In the genomic region with DNA sequence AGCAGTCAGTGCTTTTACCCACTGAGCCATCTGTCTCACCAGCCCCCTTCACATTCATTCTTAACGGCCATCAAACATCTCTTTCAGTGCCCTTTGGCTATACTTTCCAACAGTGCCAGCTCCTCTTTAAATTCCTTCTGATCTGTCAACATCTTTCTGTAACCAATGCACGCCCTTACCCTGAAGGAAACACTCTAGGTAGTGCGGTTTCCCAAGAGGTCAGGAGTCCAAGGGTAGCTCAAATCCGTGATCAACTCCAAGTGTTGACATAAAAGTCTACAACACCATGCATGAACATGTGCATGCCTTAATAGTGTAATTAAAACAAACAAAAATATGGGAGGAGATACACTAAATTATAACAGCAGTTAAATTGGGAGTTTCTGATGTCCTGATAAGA, we compare ENCODE assay signal across 30 mouse cellular contexts. TPM values are rescaled to one million over a fixed set of nuclear protein-coding genes. Genes with fewer than 3 reads are reported as not detected.
DNase-seq lines count a peak whose midpoint lies in the region; ATAC-seq and TF ChIP-seq lines count a peak whose summit lies in the region.
"Had no signal": no experiment of that assay in that cellular context is flagged by ENCODE, and none has a peak within 500 bp of the region (broad histone marks: within the 10 kb centered on the region; RNA-seq: fewer than 3 reads in every experiment).

No protein-coding gene starts in this region.

- TF ChIP-seq CTCF in gastrocnemius, adult 2 months (IDR thresholded peaks at IDR 0.05) = no peak

- H3K9ac ChIP-seq in heart, embryonic 16.5 days (ENCODE audit: low read length) = no peak overlapping the region
- H3K9ac ChIP-seq: forebrain, embryonic 13.5 days; hindbrain, embryonic 15.5 days; liver, embryonic 14.5 days; lung, embryonic 15.5 days; stomach, embryonic 15.5 days had no signal

- no peak overlapping the region for H3K4me2 ChIP-seq in heart, embryonic 16.5 days (ENCODE audit: low read depth, low read length)
- H3K4me2 ChIP-seq: forebrain, embryonic 13.5 days; hindbrain, embryonic 15.5 days; lung, embryonic 15.5 days; midbrain, embryonic 11.5 days; stomach, embryonic 15.5 days had no signal

- no peaks in the 10 kb centered on the region for H3K36me3 ChIP-seq in heart, embryonic 16.5 days (ENCODE audit: control insufficient read depth, insufficient read depth)
- no peaks in the 10 kb centered on the region for H3K36me3 ChIP-seq in heart, embryonic 10.5 days
- H3K36me3 ChIP-seq: hindbrain, embryonic 15.5 days; lung, embryonic 15.5 days; stomach, embryonic 15.5 days had no signal

- H3K4me3 ChIP-seq in gastrocnemius, adult 2 months = no peak overlapping the region
- no peak overlapping the region for H3K4me3 ChIP-seq in heart, embryonic 16.5 days (ENCODE audit: low read length)
- H3K4me3 ChIP-seq in heart, embryonic 10.5 days = no peak overlapping the region
- H3K4me3 ChIP-seq: forebrain, embryonic 13.5 days; hindbrain, embryonic 10.5 days; hindbrain, embryonic 15.5 days; lung, embryonic 15.5 days; stomach, embryonic 15.5 days had no signal

- intact Hi-C loops in gastrocnemius, adult 2 months (cut with DNase I) = loop anchor here (2.0 to 10.0 kb wide), 3 partner anchors 14 to 436 kb away; no protein-coding TSS in a partner anchor

- WGBS in heart, embryonic 16.5 days = 37% methylated on average over 4 of the region's 4 CpGs
- WGBS in heart, embryonic 10.5 days = 64% methylated on average over 4 of the region's 4 CpGs

- ATAC-seq in heart, embryonic 16.5 days (replicated peaks; ENCODE audit: extremely low read depth, insufficient read depth, low FRiP score) = no peak
- ATAC-seq: forebrain, embryonic 13.5 days; inflammation-experienced regulatory T-cells, adult 6 months; midbrain, embryonic 16.5 days had no signal

- peaks cover 25% of the 10 kb centered on the region for H3K4me1 ChIP-seq in heart, embryonic 16.5 days (ENCODE audit: control insufficient read depth, insufficient read depth, low read length)
- H3K4me1 ChIP-seq in heart, embryonic 10.5 days = peaks cover 29% of the 10 kb centered on the region
- H3K4me1 ChIP-seq: lung, embryonic 15.5 days had no signal

- H3K27me3 ChIP-seq in heart, embryonic 16.5 days (ENCODE audit: control insufficient read depth, insufficient read depth, low read length) = no peaks in the 10 kb centered on the region
- no peaks in the 10 kb centered on the region for H3K27me3 ChIP-seq in heart, embryonic 10.5 days (ENCODE audit: insufficient read depth, poor library complexity, severe bottlenecking)
- H3K27me3 ChIP-seq: CH12.LX; forebrain, embryonic 13.5 days; hindbrain, embryonic 15.5 days; lung, embryonic 15.5 days; stomach, embryonic 15.5 days had no signal

- H3K9me3 ChIP-seq in heart, embryonic 16.5 days (replicated peaks; ENCODE audit: control insufficient read depth, low read length) = no peaks in the 10 kb centered on the region
- no peaks in the 10 kb centered on the region for H3K9me3 ChIP-seq in heart, embryonic 10.5 days
- H3K9me3 ChIP-seq: forebrain, embryonic 13.5 days; hindbrain, embryonic 10.5 days; hindbrain, embryonic 15.5 days; lung, embryonic 15.5 days; stomach, embryonic 15.5 days had no signal

- DNase-seq in gastrocnemius, adult 2 months = no peak
- no peak for DNase-seq in gastrocnemius, postnatal 10 days
- DNase-seq in heart, embryonic 10.5 days (ENCODE audit: low spot score) = no peak
- peak; percentile 51 for DNase-seq in lung, postnatal 25 days (ENCODE audit: low spot score)
- DNase-seq in lung, postnatal 14 days = no peak
- peak; percentile 60 for DNase-seq in yolk sac, embryonic 10.5 days (ENCODE audit: low spot score)
- no peak for DNase-seq in adrenal gland, postnatal 14 days
- DNase-seq: adrenal gland, postnatal 10 days; cerebellum, adult 11 months; cerebellum, adult 9-10 months; cerebellum, postnatal 36 days; kidney, adult 8-10 months; kidney, postnatal 4 days; layer of hippocampus, postnatal 36 days; left cerebral cortex, postnatal 4 days; right cerebral cortex, postnatal 25 days; thymus, adult 2 months; thymus, postnatal 36 days had no signal

- H3K27ac ChIP-seq in gastrocnemius, adult 2 months = peak overlapping the region; percentile 6; the same call in 1 of the 2 replicates
- peak overlapping the region; percentile 38; the same call in 1 of the 2 replicates for H3K27ac ChIP-seq in heart, embryonic 16.5 days (ENCODE audit: low read length)
- no peak overlapping the region for H3K27ac ChIP-seq in heart, embryonic 10.5 days
- H3K27ac ChIP-seq: forebrain, embryonic 13.5 days; hindbrain, embryonic 10.5 days; hindbrain, embryonic 15.5 days; kidney, postnatal 0 days; liver, embryonic 14.5 days; lung, embryonic 15.5 days; stomach, embryonic 15.5 days had no signal

RNA-seq across cellular contexts. Expression of gene Igf2bp2, which starts 53.9 kb away (rescaled TPM):
- 1 to 10 TPM; 1.3 to 5.2 TPM for total RNA-seq in gastrocnemius, adult 2 months (2021)
- total RNA-seq in gastrocnemius, postnatal 10 days (2021) = 10 to 100 TPM in 1 of 2 experiments, 1 to 10 TPM in 1; 8.4 to 16.6 TPM
- 34.5 and 38.0 TPM in 2 replicates for polyA plus RNA-seq in heart, embryonic 16.5 days (2015; fragmentation: Nextera tagmentation; extraction: Ambion mirVana)
- 117 and 143 TPM in 2 replicates for polyA plus RNA-seq in heart, embryonic 10.5 days (2016; fragmentation: Nextera tagmentation; extraction: Ambion mirVana)
- total RNA-seq in adrenal gland, postnatal 14 days (2021) = 12.8 and 20.4 TPM in 2 replicates

Comparison
In these comparisons a context has a peak if more than half of its experiments do, and no peak if none do; other contexts are left out.
1. DNase-seq: peak in lung, postnatal 25 days (single experiment) and yolk sac, embryonic 10.5 days (single experiment); none in gastrocnemius, adult 2 months (single experiment), gastrocnemius, postnatal 10 days (single experiment), heart, embryonic 10.5 days (single experiment), lung, postnatal 14 days (single experiment) and adrenal gland, postnatal 14 days (single experiment).